Mouse (Mus musculus) forelimb bud, embryonic 11.5 days (tissue): ENCODE results near the gene Son.
"Not testable (repeated sequence)": the region's sequence is repeated elsewhere in the genome, so short reads cannot be mapped to it uniquely, and the experiment has no call there.

Experiments
- DNase-seq: peaks from one replicate; pipeline ENCODE4 v3.0.0-alpha.2; 2012; ENCODE audit warnings: low read depth, low spot score

The Son gene

GRCm38 (mm10) chr16:91639161-91639560 lies 8.1 kb upstream of the Son start:
- no peak for DNase-seq

GRCm38 (mm10) chr16:91639636-91640035 lies 7.7 kb upstream of the Son start:
- DNase-seq, result no peak

- no peak for DNase-seq
Measured at GRCm38 (mm10) chr16:91640171-91640570, 7.1 kb upstream of the Son start.

GRCm38 (mm10) chr16:91644901-91645300 lies 2.4 kb upstream of the Son start:
- DNase-seq, result no peak

DNA sequence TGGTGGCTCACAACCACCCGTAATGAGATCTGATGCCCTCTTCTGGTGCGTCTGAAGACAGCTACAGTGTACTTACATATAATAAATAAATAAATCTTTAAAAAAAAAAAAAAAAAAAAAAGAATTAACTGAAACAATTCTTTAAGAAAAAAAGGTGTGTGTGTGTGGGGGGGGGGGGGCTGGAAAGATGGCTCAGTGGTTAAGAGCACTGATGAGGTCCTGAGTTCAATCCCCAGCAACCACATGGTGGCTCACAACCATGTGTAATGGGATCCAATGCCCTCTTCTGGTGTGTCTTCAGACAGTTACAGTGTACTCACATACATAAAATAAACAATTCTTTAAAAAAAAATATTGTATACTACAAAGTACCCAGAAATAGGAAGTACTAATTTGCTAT lies 1.9 kb upstream of the Son start:
- not testable (repeated sequence) for DNase-seq

GRCm38 (mm10) chr16:91645995-91646602 lies 1.2 kb upstream of the Son start:
- peak; percentile 19 for DNase-seq

GRCm38 (mm10) chr16:91646681-91647419 lies 456 bp upstream of the Son start, which contains the start of gene Gart:
Gart (minus strand) TSS chr16:91646952.
- DNase-seq, result peak; percentile 80

GRCm38 (mm10) chr16:91648220-91648550 lies 879 bp downstream of the Son start:
- DNase-seq, result peak; percentile 59

- no peak for DNase-seq
Measured at GRCm38 (mm10) chr16:91649246-91649645, 1.9 kb downstream of the Son start.

DNA sequence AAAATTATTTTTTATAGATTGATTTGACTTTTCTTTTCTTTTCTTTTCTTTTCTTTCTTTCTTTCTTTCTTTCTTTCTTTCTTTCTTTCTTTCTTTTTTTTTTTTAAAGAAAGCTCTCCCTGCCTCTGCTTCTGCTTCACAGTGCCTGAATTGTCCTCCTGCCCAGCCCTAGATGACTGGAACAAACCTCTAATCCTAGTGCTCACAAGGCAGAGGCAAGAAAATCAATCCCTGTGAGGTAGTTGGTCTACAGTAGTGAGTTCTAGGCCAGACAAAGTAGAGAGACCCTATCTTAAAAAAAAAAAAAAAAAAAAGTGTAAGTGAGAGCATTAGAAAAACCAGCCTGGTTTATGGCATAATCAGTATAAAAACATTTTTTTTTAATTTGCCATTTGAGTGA lies 2.5 kb downstream of the Son start:
- DNase-seq, result no peak

GRCm38 (mm10) chr16:91652191-91652590 lies 4.9 kb downstream of the Son start:
- no peak for DNase-seq

DNA sequence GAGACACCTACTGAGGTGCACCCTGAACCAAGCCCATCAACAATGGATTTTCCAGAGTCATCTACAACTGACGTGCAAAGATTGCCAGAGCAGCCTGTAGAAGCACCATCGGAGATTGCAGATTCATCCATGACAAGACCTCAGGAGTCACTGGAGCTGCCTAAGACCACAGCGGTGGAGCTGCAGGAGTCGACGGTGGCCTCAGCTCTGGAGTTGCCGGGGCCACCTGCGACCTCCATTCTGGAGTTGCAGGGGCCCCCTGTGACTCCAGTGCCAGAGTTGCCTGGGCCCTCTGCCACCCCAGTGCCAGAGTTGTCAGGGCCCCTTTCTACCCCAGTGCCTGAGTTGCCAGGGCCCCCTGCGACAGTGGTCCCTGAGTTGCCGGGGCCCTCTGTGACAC lies 8.0 kb downstream of the Son start:
- DNase-seq, result no peak

- no peak for DNase-seq
Measured at GRCm38 (mm10) chr16:91657285-91657684, 10.0 kb downstream of the Son start.

- DNase-seq, result no peak
Measured at GRCm38 (mm10) chr16:91658471-91658870, 11.2 kb downstream of the Son start.

GRCm38 (mm10) chr16:91659798-91660197 lies 12.5 kb downstream of the Son start:
- DNase-seq, result no peak

DNA sequence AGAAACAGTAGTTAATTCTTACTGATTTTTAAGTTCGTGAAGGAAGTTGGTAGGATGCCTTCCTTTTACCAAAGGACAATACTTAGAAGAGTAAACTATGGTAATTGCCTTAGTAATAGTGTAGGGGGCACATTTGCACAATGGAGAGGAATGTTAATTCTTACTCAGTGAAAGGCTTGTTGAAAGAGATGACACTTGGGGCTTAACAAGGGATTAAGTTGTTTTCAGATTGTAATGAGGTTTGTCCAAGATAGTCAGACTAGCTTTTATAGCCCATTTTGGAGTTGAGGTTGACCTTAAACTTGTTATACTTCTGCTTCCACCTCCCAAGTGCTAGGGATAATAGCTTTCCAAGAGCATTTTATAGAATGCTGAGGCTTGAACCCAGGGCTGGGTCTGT lies 14.1 kb downstream of the Son start:
- DNase-seq, result no peak

DNA sequence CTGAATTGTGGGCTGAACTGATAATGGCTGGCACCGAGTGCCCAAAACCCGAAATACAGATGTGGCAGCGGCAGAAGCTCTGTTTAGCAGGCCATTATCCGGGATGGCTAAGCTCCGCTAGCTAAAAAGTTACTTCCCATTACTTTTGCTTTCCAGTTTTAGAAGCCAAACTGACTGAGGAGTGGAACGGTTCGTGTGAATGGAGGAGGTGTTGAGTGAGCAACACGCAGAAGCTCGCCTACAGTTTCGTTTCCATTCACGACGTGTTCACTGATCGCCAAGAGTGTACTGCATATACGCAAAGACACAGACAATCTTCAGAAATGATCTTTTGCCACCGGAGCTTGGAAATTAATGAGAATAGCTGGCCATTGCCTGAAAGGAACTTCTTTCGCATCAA lies 15.0 kb downstream of the Son start:
- DNase-seq, result no peak

GRCm38 (mm10) chr16:91663795-91664194 lies 16.5 kb downstream of the Son start:
- no peak for DNase-seq

DNA sequence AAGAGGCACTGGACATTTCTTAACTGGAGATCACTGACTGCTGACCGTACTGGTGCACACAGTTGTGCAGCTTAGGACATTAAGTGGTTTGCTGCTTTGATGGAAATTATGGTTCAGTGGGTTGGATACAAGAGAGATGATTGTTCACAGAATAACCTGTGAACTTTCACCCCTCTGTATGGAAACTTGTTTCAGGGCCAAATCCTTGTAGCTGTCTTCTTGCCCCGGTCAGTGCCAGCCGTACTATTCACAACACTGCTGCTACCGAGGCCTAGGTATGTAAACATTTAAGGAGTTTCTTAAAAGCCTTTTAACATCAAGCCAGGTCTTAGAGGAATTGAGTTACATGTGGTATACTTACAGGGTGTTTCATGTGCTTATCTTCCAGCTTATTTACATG lies 27.2 kb downstream of the Son start:
- DNase-seq, result no peak

DNA sequence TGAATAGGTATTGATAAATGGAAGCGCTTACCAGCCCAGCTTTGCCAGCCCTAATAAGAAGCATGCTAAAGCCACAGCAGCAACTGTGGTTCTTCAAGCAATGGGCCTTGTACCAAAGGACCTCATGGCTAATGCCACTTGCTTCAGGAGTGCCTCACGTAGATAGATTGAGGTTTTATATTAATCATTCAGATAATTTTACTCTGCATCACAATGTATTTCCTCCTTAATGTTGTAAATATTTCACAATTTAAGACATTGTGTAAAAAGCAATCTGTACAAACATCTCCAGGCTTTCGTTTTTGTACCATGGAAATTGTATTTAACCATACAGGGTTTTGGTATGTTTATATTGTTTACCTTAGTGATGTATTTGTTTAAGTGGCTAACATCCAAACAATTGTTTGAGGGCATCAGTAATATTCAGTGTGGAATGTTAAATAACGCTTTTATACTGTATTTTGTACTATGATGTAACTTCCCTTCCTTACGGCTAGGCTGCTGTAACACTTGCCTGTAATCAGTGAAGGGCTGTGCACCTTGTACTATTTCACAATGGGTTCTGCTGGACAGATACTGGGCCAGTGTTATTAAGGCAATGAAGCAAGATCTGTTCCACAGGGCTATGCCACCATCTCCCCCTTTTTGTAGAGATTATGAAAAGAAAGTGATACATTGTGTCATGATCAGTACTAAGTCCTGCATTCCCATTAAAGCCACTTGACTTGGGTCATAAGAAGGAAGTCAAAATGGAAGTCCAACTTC lies 31.0 kb downstream of the Son start:
- no peak for DNase-seq

DNA sequence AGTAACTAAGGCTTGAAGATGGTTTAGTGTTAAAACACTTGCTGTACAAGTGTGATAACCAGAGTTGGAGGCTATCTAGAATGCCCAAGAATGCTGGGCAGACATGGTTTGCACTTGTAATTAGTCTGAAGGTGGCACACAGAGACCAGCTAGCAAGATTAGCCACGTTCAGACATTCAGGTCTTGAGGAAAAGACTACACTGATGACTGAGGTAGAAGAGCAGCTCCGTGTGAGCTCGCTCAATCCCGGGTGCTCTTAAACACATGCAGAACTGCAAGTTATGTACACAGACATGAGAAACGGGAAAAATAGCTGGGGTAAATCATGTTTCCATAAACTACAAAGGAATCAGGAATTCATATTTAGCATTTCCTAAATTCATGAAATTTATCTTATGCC lies 33.4 kb downstream of the Son start:
- no peak for DNase-seq

- DNase-seq, result no peak
Measured at GRCm38 (mm10) chr16:91685526-91685925, 38.2 kb downstream of the Son start.

DNA sequence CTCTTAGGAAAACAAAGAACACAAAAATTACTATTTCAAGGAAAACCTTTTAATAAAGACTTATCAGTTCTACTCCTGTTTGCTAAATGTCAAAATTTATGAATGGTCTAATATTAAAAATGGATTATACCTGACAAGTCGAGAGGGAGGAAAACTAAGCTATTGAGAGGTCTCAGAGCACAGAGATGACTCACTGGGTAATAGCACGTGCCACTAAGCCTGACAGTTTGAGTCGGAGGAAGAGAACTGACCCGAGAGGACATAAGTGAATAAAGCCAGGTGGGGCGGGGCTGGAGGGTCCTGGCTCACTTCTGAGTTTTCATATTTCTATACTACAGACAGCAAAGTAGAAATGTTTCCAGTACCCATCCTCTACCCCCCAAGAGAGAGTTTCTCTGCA lies 39.1 kb downstream of the Son start:
- no peak for DNase-seq
